Mouse (Mus musculus) heart, adult 2 months (tissue): ENCODE measurements around the gene Fam213b. TPM values are rescaled to one million over a fixed set of nuclear protein-coding genes. Genes with fewer than 3 reads are reported as not detected.
A peak's percentile ranks its signal among the peaks of the same experiment; 100 is the strongest.

Experiments used
- DNase-seq, 2 experiments: peaks; one replicate each; pipeline ENCODE4 v3.0.0; 2021
- H3K27ac ChIP-seq: fragments of 200-600 bp; 2 replicates; pipeline ENCODE4 v1.8.1; 2022
- H3K27me3 ChIP-seq: fragments of 200-500 bp; 2 replicates; pipeline ENCODE4 v1.6.1; 2012; ENCODE audit warnings: mild to moderate bottlenecking, low read length, inconsistent platforms, mixed read lengths; ENCODE audit not compliant: control insufficient read depth, insufficient read depth
- H3K36me3 ChIP-seq: fragments of 200-500 bp; 2 replicates; pipeline ENCODE4 v1.6.1; 2012; ENCODE audit warnings: low read length, inconsistent platforms; ENCODE audit not compliant: control insufficient read depth, insufficient read depth
- H3K4me1 ChIP-seq: fragments of 200-500 bp; 2 replicates; pipeline ENCODE4 v1.6.1; 2011; ENCODE audit warnings: low read length; ENCODE audit not compliant: control insufficient read depth, insufficient read depth
- H3K4me3 ChIP-seq: fragments of 200-600 bp; 2 replicates; pipeline ENCODE4 v1.8.1; 2022
- H3K79me2 ChIP-seq: fragments of 200-500 bp; replicated peaks from 2 replicates; pipeline ENCODE4 v1.6.1; 2012; ENCODE audit warnings: mild to moderate bottlenecking, inconsistent platforms, low read length, moderate library complexity, mixed read lengths; ENCODE audit not compliant: control insufficient read depth, insufficient read depth
- H3K9ac ChIP-seq: fragments of 200-500 bp; 2 replicates; pipeline ENCODE4 v1.6.1; 2012; ENCODE audit warnings: low read depth, mild to moderate bottlenecking, control low read depth, inconsistent platforms, low read length, mixed read lengths
- CTCF ChIP-seq: fragments of 200-600 bp; IDR thresholded peaks from 2 replicates; pipeline ENCODE4 v1.8.1; 2022; ENCODE audit warnings: antibody characterized with exemption, mild to moderate bottlenecking, moderate library complexity
- EP300 ChIP-seq: fragments of 200-500 bp; IDR thresholded peaks from 2 replicates; pipeline ENCODE4 v1.6.1; 2011; ENCODE audit warnings: low read depth, low read length, control low read depth; ENCODE audit not compliant: insufficient read depth
- POLR2A ChIP-seq: fragments of 200-500 bp; IDR thresholded peaks from 2 replicates; pipeline ENCODE4 v1.6.1; 2011; ENCODE audit warnings: mild to moderate bottlenecking, low read depth, low read length, control low read depth; ENCODE audit not compliant: insufficient read depth
- WGBS: fragments of 180-500 bp; shearing (Covaris S2); methylation state at CpG from one replicate; pipeline ENCODE4 v1.1.7; 2018; 5-methylcytosine and 5-hydroxymethylcytosine counted together
- intact Hi-C: fragments of 180-260 bp; cut with DNase I; formaldehyde crosslinking; loops from one replicate; pipeline ENCODE4 v1.15.1; 2025
- polyA plus RNA-seq: library from polyadenylated mRNA; depleted of rRNA; stranded (reverse); fragments of >200 nt; gene quantifications from 2 replicates; pipeline ENCODE4 v1.2.3, GENCODE M21; 2012
- total RNA-seq, 2 experiments: library from RNA; stranded (reverse); gene quantifications; 2 replicates each; pipeline ENCODE4 v1.2.3; 2021

Gene Fam213b
- total and polyA plus RNA-seq, 3 experiments, result 77.1 to 95.9 (median 77.3) TPM

DNA sequence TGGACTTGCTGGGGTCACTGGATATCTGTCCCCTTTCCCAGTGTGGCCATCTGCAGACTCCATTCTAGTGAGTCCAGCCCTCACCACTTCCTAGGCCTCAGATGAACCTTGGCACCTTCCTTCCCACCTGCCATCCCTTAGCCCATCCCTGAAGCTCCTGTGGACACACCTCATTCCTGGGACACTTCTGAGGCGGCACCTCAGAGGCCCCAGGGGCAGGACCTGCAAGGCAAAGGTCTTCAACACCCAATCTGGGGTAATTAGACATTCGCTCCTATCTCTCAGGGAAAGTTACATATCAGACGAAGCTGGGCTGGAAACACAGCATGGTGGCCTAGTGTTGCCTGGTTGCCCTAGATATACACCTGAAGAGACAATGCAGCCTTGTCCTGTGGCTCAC, 15.8 kb upstream of the Fam213b start:
- TF ChIP-seq EP300 (no peak), CTCF (no peak), POLR2A (no peak)
- Histone ChIP-seq H3K27ac (no peak overlapping the region), H3K36me3 (no peaks in the 10 kb centered on the region), H3K9ac (no peak overlapping the region), H3K27me3 (no peaks in the 10 kb centered on the region), H3K4me1 (no peaks in the 10 kb centered on the region), H3K4me3 (no peak overlapping the region), H3K79me2 (no peaks in the 10 kb centered on the region)
- no peak for DNase-seq
- intact Hi-C loops, result no loop called here
- WGBS, result 88% methylated on average over 3 of the region's 3 CpGs

DNA sequence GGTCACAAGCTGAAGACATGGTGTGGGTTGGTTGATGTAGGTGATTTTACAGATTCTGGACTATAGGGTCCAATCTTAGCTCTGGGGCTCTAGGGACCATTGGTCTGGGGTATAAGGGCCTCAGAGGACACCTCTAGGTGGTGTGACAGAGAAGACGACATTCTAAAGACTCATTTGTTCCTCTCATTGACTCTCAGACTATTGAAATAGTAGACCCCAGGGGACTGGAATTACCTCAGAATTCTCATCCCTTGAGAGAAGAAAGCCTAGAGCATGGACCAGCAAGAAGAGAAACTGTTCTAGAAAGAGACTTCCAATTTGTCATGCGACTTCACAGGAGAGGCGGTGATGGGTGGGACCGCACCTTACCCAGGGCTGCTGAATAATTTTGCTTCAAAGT, 15.3 kb upstream of the Fam213b start:
- Histone ChIP-seq H3K4me3 (no peak overlapping the region), H3K27me3 (no peaks in the 10 kb centered on the region), H3K4me1 (no peaks in the 10 kb centered on the region), H3K27ac (no peak overlapping the region), H3K36me3 (no peaks in the 10 kb centered on the region), H3K9ac (no peak overlapping the region), H3K79me2 (no peaks in the 10 kb centered on the region)
- intact Hi-C loops, result no loop called here
- no peak for DNase-seq
- WGBS, result 98% methylated on average over 4 of the region's 4 CpGs
- TF ChIP-seq CTCF (no peak), POLR2A (no peak), EP300 (no peak)

DNA sequence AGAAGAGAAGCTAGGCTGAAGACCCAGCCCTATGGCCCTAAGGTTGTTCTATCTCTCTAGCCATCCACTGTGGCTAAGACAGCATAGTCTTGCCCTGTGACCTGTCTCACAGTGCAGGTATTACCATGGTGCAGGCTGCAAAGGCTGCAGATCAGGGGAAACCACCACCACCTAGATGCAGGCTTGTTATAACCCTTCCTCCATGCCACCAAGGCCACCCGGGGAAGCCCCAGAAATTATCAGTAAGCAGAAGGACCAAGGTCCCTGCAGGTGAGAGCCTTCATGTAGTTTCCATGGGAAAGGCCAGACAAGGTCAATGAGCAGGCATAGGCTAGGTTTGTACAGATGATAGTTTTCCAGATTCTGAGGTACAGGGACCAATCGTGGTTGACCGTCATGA, 14.9 kb upstream of the Fam213b start:
- no peaks in the 10 kb centered on the region for H3K36me3 ChIP-seq
- H3K4me3 ChIP-seq, result no peak overlapping the region
- DNase-seq, result no peak
- no peaks in the 10 kb centered on the region for H3K79me2 ChIP-seq
- no peak overlapping the region for H3K27ac ChIP-seq
- no peak overlapping the region for H3K9ac ChIP-seq
- TF ChIP-seq POLR2A (no peak), CTCF (no peak), EP300 (no peak)
- WGBS, result 89% methylated on average over 3 of the region's 3 CpGs
- intact Hi-C loops, result no loop called here
- no peaks in the 10 kb centered on the region for H3K4me1 ChIP-seq
- no peaks in the 10 kb centered on the region for H3K27me3 ChIP-seq

- intact Hi-C loops, result no loop called here
- 63% methylated on average over 2 of the region's 2 CpGs for WGBS
- Histone ChIP-seq H3K9ac (no peak overlapping the region), H3K36me3 (no peaks in the 10 kb centered on the region), H3K4me3 (no peak overlapping the region), H3K4me1 (no peaks in the 10 kb centered on the region), H3K27ac (no peak overlapping the region), H3K27me3 (no peaks in the 10 kb centered on the region), H3K79me2 (no peaks in the 10 kb centered on the region)
- DNase-seq, result no peak
- no peak for TF ChIP-seq POLR2A
- TF ChIP-seq CTCF, result no peak
- no peak for TF ChIP-seq EP300
Measured at GRCm38 (mm10) chr4:154911644-154912043, 12.7 kb upstream of the Fam213b start.

DNA sequence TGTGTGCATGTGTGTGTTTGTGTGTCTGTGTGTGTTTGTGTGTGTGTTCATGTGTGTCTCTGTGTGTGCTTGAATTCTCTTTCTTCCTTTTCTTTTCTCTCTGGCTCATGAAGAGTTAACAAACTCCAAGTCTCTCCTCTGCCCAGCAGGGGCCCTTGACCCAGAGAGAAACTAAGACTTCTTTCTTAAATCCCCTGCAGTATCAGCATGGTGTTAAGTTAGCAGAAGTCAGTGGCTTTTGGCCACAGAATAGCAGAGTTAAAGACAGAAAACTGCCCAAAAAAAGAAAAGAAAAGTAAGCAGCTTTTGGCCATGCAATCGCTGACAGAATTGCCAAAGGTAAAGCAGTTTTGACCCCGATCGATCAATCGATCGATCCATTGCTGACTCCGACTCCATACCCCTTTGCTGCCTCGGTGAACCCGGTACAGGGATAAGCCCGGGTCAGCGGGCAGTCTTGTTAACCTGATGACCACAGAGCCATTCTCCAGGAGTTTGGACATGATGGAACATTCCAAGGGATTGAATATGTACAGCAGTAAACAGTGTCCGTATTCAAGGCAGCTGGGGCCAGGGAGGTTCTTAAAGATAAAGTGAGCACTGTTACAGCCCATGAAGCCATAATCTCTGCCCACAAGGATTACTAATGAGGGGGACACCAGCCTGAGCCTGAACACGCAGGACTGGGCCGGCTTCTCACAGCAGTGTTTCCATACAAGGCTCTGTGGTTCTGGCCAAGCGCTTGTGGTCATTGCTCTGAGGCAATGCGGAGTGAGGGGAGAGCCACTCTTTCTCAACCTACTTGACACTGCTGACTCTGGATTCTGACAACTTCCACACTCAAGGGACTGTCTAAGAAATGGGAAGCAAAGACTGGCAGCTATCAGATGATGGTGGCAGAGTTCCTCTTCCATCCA, 11.9 kb upstream of the Fam213b start:
- Histone ChIP-seq H3K4me3 (no peak overlapping the region), H3K27me3 (no peaks in the 10 kb centered on the region), H3K9ac (no peak overlapping the region), H3K79me2 (no peaks in the 10 kb centered on the region), H3K36me3 (no peaks in the 10 kb centered on the region), H3K27ac (no peak overlapping the region), H3K4me1 (no peaks in the 10 kb centered on the region)
- TF ChIP-seq CTCF, result no peak
- no peak for TF ChIP-seq POLR2A
- 0 out of 2 replicates have a peak, but pooled peaks have one; percentile 8 for TF ChIP-seq EP300
- peak in 1 of 2 experiments; percentile 52 for DNase-seq
- intact Hi-C loops, result no loop called here
- WGBS, result 43% methylated on average over 15 of the region's 15 CpGs

GRCm38 (mm10) chr4:154908490-154908889, 9.6 kb upstream of the Fam213b start:
- Histone ChIP-seq H3K4me3 (no peak overlapping the region), H3K9ac (no peak overlapping the region), H3K79me2 (no peaks in the 10 kb centered on the region), H3K27me3 (0 out of 2 replicates have a peak, but pooled peaks cover 2% of the 10 kb centered on the region), H3K36me3 (no peaks in the 10 kb centered on the region), H3K4me1 (no peaks in the 10 kb centered on the region), H3K27ac (no peak overlapping the region)
- DNase-seq, result no peak
- intact Hi-C loops, result no loop called here
- 84% methylated on average over 5 of the region's 5 CpGs for WGBS
- TF ChIP-seq POLR2A, result no peak
- TF ChIP-seq CTCF, result no peak
- no peak for TF ChIP-seq EP300
